Mouse (Mus musculus): ENCODE results near the gene Bak1. TPM values are rescaled to one million over a fixed set of nuclear protein-coding genes. Genes with fewer than 3 reads are reported as not detected.

Bak1 gene
- total RNA-seq, 2 experiments from 2014 or later: 17.0 to 28.6 TPM

DNA sequence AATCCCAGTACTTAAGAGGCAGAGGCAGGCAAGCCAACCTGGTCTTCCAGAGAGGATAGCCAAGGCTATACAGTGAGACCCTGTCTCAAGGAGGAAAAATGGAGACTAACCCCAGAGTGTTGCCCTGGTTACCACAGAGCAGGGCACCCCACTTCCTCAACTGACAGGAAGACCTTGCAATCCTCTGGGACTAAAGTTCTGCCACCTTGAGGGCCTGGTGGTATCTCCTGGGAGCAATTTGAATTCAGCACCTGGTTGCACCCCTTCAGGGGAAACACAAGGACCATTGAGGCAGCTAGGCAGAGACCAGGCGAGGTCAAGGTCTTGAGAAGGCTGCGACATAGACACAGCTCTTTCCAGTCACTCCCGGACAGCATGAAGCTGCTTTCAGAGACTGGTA lies 2.9 kb downstream of the Bak1 start:
- ATAC-seq (replicated peaks; ENCODE audit: low FRiP score, poor library complexity, severe bottlenecking): no peak

DNA sequence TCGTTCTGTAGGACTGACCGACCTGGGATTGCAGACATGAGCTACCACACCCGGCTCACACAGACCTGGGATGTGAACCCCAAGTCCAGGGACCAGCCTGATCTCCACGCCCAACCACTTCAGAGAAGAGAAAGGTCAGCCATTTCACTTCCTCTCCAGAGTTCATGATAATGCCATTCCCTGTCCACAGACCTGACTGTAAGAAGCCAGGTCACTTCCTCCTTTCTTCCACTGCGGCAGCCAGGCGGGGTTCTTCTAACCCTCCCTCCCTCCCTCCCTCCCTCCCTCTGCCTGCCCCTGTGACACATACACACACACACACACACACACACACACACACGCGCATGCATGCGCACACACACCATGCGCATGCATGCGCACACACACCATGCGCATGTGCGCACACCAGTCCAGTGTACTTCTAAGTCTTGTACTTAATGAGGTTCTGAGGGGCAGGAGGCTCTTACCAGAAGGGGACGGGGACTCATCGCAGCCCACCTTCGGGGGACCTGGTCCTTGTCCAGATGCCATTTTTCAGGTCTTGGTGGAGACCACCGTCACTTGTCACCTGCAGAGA lies 3.4 kb downstream of the Bak1 start:
- no peak for ATAC-seq (replicated peaks; ENCODE audit: low FRiP score, poor library complexity, severe bottlenecking)

DNA sequence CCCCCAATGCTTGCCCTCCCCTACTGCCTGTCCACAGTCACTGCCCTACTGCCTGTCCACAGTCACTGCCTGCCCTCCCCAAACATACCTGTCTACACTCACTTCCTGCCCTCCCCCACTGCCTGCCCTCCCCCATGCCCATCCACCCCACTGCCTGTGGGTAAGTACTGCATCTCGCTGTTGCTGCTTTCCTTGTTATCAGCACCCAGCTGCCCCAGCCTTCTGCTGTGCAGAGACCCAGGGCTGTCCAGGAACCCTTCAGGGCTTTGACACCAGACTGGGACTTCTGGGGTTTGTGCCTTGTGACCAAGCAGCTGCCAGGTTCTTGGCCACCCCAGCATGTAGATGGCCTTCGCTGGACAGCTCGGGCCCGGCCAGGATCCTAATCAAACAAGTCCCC lies 5.5 kb downstream of the Bak1 start:
- ATAC-seq (replicated peaks; ENCODE audit: low FRiP score, poor library complexity, severe bottlenecking): no peak

DNA sequence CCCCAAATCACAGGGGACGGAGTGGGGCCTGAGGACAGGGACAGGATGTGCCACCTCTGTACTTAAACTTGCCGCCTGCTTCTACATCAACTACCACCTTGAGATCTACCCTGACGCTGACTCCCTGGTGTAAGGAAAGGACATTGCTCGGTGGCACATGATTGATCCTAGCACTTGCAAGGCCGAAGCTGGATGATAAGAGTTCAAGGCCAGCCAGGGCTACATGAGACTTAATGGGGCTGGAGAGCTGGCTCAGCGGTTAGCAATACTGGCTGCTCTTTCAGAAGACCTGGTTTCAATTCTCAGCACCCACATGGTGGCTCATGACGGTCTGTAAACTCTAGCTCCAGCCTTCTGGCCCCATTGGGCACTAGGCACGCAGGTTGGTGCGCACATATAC lies 7.1 kb downstream of the Bak1 start:
- no peak for ATAC-seq (replicated peaks; ENCODE audit: low FRiP score, poor library complexity, severe bottlenecking)

DNA sequence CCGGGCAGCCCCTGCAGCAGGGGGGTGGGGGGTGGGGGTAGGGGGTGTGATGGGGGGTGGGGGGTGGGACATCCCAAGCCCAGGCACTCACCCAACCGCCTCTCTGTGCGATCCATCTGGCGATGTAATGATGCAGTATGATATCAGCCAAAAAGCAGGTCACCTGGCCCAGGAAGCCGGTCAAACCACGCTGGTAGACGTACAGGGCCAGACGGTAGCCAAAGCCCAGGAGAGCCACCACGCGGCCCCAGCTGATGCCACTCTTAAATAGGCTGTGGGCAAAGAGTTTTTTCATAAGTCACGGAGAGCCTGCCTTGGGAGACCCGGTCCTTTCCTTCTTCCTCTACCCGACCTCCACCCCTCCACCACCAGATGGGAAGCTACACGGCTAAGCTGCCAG lies 7.7 kb downstream of the Bak1 start:
- ATAC-seq (replicated peaks; ENCODE audit: low FRiP score, poor library complexity, severe bottlenecking): no peak

DNA sequence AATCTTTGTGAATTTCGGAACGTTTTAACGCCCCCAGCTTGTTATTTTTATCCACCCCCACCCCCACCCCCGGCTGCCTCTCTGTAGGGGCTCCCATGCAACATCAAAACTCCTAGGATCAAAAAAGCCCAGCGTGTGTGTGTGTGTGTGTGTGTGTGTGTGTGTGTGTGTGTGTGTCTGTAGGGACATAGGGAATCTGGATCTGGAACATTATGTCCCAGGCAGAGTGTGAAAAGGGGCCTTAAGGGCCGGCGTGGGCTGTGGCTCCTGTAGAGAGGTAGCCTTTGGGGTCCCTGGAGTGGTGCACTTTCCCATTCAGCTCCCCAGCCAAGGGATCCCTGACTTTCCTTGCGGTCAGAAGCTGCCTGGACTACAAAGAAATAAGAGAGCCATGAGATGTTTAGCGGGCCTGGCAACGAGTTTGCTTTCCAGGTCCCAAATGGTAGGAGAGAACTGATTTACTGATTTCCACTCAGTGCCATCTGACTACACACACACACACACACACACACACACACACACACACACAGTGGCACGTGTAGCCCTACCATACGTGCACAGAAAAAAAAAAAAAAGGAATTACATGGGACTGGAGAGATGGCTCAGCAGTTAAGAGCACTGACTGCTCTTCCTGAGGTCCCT lies 10.1 kb downstream of the Bak1 start:
- no peak for ATAC-seq (replicated peaks; ENCODE audit: low FRiP score, poor library complexity, severe bottlenecking)

DNA sequence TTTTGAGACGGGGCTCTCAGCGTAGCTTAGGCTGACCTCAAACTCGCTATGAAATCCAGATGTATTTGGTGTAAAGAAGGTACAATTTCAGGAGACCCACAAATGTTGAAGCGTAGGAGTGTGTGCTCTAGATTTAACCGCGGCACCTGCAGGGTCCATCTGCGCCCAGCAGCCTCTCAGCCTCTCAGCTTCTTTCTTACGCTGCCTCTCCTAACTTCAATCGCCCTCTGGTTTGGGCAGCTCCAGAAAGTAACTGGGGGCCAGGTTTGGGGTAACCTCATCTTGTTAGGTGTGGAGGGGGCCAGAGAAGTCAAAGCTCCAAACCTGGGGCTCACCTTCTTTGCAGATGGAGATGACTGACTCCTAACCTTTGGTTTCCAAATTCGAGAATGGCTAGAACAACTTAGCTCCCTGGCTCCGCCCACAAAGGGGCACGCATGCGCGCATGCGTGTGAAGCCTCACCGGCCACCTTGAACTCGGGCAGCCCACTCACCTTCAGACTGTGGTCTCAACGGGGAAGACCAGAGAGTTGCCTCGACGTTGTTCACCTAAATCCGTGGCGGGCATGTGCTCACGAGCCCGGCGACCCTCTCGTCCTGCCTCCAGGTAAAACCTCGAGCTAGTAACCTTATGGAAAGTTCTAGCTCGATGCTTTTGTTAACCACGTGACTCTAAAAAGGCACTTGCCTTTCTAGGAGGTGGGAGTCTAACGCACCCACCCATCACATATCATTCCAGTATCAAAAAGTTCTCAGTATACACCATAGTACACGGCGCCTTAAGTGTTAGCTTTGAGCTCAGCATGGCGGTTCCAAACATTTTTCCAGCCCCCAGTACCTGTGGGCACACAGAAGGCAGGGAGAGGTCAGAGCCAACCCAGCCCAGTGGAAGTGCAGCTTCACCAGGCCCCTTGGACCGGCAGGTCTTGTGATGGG lies 11.0 kb downstream of the Bak1 start:
- ATAC-seq (replicated peaks; ENCODE audit: low FRiP score, poor library complexity, severe bottlenecking): peak; percentile 93

DNA sequence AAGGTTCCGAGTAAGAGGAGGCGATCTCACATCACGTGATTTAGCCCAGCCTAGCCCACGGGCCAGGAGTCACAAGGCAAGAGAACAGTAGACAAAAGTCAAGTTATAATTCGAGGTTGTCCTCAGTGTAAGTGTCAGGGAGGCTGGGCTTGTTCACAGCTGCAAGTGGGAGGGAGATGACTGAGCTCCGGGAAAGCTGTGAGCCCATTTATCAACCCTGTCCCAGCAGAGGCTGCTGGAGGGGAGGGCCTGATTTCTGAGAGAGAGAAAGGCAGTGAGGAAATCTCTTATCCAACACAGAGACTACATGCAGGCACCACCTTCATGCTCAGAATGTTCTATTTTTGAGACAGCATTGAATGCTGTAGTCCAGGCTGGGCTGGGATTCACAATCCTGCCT lies 15.9 kb downstream of the Bak1 start:
- ATAC-seq (replicated peaks; ENCODE audit: low FRiP score, poor library complexity, severe bottlenecking): no peak

DNA sequence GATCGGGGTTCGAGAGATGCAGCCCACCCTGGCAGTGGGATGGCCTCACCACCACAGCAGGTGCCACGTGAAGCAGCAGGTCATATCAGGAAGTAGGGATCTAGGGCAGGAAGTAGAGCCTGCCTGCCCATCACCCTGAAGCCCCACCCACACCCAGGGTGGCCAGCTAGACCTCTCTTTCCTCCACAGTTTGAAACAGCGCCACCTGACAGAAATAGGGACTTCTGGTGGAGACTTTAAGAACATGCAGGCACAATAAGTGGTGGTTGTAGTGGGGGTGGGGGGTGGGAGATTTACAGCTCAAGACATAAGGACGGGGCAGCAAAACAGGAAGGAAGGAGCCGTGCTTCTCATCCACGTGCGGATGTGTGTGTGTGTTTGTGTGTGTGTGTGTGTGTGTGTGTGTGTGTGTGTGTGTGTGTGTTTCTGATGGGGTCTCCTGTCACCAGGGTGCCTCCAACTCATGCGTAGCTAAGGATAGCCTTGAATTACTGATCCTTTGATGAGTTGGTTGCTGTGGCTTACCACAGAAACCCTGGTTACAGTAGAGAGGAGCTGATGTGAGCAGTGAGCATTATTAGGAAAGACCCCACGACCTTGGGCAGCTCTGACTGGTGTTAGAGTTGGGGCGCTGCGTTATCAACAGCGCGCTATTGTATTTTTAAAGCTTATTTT lies 16.7 kb downstream of the Bak1 start:
- peak; percentile 57; the same call in 1 of the 2 replicates for ATAC-seq (replicated peaks; ENCODE audit: low FRiP score, poor library complexity, severe bottlenecking)

DNA sequence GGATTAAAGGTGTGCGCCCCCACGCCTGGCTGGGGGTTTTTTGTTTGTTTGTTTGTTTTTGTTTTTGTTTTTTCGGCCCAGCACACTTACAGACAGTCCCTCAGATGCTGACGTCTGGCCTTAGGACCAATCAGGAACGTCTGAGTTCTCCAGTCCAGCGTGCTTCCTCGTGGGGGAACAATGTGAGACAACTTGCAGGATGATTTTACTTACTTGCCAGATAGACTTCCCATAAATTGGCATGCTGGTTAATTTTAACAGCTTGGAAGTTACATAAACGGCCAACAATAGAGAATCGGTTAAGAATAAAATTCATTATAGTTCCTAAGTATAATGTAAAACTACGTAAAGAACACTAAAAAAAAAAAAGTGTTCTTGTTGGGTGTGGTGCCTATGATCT lies 17.6 kb downstream of the Bak1 start:
- ATAC-seq (replicated peaks; ENCODE audit: low FRiP score, poor library complexity, severe bottlenecking): no peak

DNA sequence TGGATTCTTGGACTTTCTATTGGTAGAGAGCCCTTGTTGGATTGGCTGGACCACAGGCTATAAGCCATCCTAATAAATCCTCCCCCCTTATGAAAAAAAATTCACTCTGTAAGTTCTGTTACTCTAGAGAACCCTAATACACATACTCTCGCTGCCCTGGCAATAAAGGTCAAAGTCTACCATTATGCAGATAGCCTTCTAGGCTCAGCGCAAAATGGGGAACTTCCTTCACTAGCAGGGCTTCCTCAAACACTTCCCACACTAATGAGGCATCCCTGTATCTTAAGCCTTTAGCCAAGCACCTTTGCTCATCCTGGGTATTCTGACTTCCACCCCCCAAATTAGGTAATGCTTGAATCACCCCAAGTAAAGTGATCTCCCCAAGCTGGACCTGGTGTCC lies 20.5 kb downstream of the Bak1 start:
- ATAC-seq (replicated peaks; ENCODE audit: low FRiP score, poor library complexity, severe bottlenecking): no peak

DNA sequence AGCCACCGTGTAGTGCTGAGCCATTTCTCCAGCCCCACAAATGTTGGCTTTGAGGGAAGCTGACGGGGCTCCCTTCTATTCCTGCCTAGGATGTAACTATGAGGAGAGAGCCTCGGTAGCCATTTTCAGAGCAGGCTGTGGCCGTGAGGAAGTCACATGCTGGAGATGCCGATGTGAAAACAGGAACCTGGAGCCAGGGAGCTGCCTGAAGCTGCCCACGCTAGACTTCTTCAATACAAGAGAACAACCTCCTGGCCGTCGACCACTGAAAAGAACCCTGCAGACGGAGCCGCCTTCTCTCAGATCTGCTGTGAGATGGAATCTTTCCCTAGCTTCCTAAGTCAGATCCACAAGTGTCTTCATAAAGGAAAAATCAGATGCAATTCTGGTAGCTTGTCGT lies 23.2 kb downstream of the Bak1 start:
- no peak for ATAC-seq (replicated peaks; ENCODE audit: low FRiP score, poor library complexity, severe bottlenecking)

DNA sequence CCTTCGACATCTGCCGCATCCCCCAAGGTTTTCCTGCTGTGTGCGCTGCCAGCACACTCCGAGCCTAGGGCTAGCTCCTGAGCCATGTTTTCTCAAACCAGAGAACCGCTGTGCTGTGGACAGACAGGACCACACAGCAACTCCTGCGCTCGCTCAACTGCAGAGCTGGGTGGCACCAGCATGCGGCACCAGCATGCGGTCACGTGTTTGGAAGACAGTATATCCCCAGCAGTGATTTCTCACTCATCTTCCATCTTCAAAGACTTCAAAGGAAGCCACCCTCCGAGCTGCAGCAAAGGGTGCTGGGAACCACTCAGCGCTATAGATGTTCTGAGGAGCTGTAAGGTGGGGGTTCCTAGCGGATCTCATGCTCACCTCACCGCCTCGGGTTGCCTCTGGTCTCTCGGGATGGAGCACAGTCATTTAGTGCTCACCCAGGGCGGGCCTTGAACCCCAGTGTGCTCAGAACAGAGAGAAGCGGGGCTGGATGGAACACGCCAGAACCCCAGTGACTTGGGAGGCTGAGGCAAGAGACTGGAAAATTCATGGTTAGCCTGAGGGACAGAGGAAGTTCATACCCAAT lies 23.8 kb downstream of the Bak1 start:
- no peak for ATAC-seq (replicated peaks; ENCODE audit: low FRiP score, poor library complexity, severe bottlenecking)

DNA sequence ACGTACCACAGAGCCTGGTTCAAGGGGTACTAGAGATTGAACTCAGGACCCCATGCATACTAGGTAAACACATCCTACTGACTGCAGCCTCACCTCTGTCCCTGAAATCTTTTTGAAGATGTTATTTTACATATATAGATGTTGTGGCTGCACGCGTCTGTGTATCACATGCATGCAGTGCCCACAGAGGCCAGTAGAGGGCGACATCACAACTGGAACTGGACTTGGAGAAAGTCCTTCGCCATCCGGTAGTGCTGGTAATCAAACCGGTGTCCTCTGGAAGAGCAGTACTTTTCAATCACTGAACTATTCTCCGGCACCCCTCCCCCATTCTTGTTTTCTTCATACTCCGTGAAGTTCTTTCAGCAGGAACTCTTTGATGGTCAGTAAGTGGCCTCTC lies 24.4 kb downstream of the Bak1 start:
- peak; percentile 54 for ATAC-seq (replicated peaks; ENCODE audit: low FRiP score, poor library complexity, severe bottlenecking)

DNA sequence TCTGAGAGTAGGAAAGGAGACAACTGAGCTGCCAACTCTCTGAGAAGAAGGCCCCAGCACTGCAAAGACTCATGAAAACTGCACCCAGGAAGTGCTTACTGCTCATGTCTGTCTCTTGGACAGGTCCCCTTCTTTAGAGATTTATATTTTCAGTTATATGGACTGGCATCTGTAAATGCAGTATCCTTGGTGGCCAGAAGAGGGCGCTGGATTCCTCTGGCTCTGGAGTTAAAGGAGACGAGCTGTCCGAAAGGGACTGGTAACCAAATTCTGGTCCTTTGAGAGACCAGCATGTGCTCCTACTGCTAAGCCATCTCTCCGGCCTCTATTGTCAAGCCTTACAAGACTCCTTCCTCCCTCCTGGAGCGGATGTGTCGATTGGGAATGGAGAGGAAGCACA lies 26.9 kb downstream of the Bak1 start:
- peak; percentile 47 for ATAC-seq (replicated peaks; ENCODE audit: low FRiP score, poor library complexity, severe bottlenecking)

DNA sequence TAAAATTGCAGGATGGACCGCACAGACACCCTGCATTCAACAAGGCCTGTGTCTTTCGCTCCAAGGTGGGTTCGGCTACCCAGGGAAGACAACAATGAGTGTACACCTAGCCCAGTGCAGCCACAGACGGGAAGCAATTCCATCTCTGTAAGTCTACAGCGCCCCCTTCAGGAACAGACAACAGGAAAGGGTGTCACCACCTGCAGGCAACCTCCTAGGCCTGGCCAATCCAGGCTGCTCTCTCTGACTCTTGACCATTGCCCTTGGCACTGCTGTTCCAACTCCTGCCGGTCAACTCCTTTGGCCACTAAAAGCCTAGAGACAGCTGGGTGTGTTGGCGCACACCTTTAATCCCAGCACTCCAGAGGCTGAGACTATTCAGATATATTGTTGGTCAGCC lies 27.7 kb downstream of the Bak1 start:
- ATAC-seq (replicated peaks; ENCODE audit: low FRiP score, poor library complexity, severe bottlenecking): 0 out of 2 replicates have a peak, but pooled peaks have one; percentile 48

DNA sequence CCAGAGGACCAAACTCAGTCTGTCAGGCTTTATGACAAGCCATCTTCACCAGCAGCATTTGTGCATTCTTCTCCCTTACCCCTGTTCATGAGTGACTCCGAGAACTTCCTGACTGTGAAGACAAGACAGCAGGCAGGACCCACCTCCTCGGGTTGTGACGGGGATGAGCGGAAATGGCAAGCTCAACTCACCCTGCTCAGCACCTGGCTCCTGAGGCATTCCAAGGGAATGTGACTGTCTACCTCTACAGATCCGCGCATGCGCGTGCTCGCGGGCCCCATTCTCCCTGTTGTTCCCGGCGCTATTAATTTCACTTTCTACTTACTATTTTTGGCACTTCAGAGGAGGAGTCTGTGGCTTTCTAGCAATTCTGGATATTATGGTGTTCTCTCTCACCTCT lies 28.8 kb downstream of the Bak1 start:
- no peak for ATAC-seq (replicated peaks; ENCODE audit: low FRiP score, poor library complexity, severe bottlenecking)

DNA sequence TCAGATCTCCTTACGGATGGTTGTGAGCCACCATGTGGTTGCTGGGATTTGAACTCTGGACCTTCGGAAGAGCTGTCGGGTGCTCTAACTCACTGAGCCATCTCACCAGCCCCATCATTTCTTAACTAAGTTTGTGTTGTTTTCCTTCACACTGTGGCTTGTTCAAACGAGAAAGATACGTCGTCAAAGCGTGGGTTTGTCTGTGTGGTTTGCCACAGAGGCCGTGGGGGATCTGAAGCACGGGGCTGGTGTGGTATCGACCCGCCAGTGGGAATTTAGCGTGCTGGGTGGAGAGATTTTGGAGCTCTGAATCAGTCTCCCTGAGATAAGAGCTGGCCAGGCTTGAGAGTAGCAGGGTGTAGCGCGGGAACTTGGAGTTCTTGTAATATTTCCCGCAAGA lies 30.5 kb downstream of the Bak1 start:
- ATAC-seq (replicated peaks; ENCODE audit: low FRiP score, poor library complexity, severe bottlenecking): no peak

DNA sequence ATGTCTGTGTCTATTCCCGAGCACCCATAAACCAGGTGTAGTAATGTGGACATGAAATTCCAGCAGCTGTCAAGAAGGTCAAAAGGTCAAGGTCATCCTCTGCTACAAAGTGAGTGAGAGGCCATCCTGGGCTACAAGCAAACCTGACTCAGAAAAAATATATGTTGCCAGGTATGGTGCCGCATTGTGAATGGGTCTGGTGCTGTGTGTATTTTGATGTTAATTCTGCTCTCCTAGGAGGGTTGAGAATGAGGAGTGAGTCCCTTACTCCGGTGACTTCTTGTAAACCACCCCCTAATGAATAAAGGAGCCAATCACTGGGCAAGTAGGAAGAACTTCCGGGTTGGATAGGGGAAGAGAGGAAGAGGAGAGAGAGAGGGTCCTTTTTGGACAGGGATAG lies 31.1 kb downstream of the Bak1 start:
- no peak for ATAC-seq (replicated peaks; ENCODE audit: low FRiP score, poor library complexity, severe bottlenecking)

DNA sequence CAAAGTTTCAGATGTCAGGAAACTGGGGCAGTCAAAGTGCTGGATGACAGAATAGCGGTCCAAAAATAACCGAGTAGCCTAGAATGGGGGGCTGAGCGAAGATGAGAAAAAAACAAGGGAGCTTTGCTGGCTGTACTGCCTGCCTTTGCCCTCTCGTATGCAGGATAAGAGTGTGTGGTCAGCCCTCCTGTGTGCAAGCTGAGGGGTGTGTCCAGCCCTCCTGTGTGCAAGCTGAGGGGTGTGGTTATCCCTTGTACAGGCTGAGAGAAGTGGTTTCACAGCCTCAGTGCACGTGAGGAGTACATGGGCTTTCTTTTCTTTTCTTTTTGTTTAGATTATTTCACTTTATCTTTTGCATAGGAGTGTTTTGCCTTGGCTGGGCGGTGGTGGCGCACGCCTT lies 33.2 kb downstream of the Bak1 start:
- no peak for ATAC-seq (replicated peaks; ENCODE audit: low FRiP score, poor library complexity, severe bottlenecking)
